Mouse (Mus musculus): Measurements from ENCODE around the gene E2f4. TPM values are rescaled to one million over a fixed set of nuclear protein-coding genes. Genes with fewer than 3 reads are reported as not detected.

E2f4 gene
- 10 to 100 TPM; 15.4 to 17.2 TPM for total RNA-seq (2021)
- long read RNA-seq, experiment 1, transcript E2f4-201 (10 exons, 1,993 nt) = major isoform, 49 of 54 reads
- long read RNA-seq, experiment 1, partial matches to known transcripts = 1 of 54 reads
- long read RNA-seq, experiment 1, other reads (novel, unspliced or antisense) = 4 of 54 reads
- long read RNA-seq, experiment 2, transcript E2f4-201 (10 exons, 1,993 nt) = major isoform, 35 of 39 reads
- long read RNA-seq, experiment 2, partial matches to known transcripts = 1 of 39 reads
- long read RNA-seq, experiment 2, other reads (novel, unspliced or antisense) = 3 of 39 reads

GRCm38 (mm10) chr8:105297511-105298192 is at the start of gene E2f4:
Gene E2f4, plus strand, starts transcription at chr8:105297663.
- intact Hi-C loops (cut with DNase I; ENCODE audit: low total_unique reads) = no loop called here
- peak; percentile 95 for DNase-seq

- intact Hi-C loops (cut with DNase I; ENCODE audit: low total_unique reads) = no loop called here
- no peak for DNase-seq
Observed at GRCm38 (mm10) chr8:105251954-105252353, 45.5 kb upstream of the E2f4 start.

GRCm38 (mm10) chr8:105252680-105253537 is 44.6 kb upstream of the E2f4 start:
- intact Hi-C loops (cut with DNase I; ENCODE audit: low total_unique reads) = no loop called here

GRCm38 (mm10) chr8:105253766-105254151 is 43.7 kb upstream of the E2f4 start:
- DNase-seq = no peak
- intact Hi-C loops (cut with DNase I; ENCODE audit: low total_unique reads) = no loop called here

More at GRCm38 (mm10) chr8:105252680-105253537, 44.6 kb upstream of the E2f4 start:
- DNase-seq = no peak

GRCm38 (mm10) chr8:105254152-105254965 is 43.1 kb upstream of the E2f4 start:
- intact Hi-C loops (cut with DNase I; ENCODE audit: low total_unique reads) = no loop called here
- peak; percentile 93 for DNase-seq

- intact Hi-C loops (cut with DNase I; ENCODE audit: low total_unique reads) = no loop called here
Observed at GRCm38 (mm10) chr8:105254966-105255350, 42.5 kb upstream of the E2f4 start, which contains the start of gene B3gnt9. Gene B3gnt9, minus strand, starts transcription at chr8:105255153.

GRCm38 (mm10) chr8:105257318-105258114 is 39.9 kb upstream of the E2f4 start:
- intact Hi-C loops (cut with DNase I; ENCODE audit: low total_unique reads) = no loop called here
- no peak for DNase-seq

More at GRCm38 (mm10) chr8:105254966-105255350, 42.5 kb upstream of the E2f4 start, which contains the start of gene B3gnt9:
- DNase-seq = peak; percentile 88

GRCm38 (mm10) chr8:105258911-105259720 is 38.3 kb upstream of the E2f4 start:
- intact Hi-C loops (cut with DNase I; ENCODE audit: low total_unique reads) = no loop called here
- no peak for DNase-seq

GRCm38 (mm10) chr8:105259721-105260320 is 37.6 kb upstream of the E2f4 start:
- intact Hi-C loops (cut with DNase I; ENCODE audit: low total_unique reads) = no loop called here
- peak; percentile 77 for DNase-seq

- intact Hi-C loops (cut with DNase I; ENCODE audit: low total_unique reads) = no loop called here
- DNase-seq = no peak
Observed at GRCm38 (mm10) chr8:105260371-105261099, 36.9 kb upstream of the E2f4 start.

- DNase-seq = no peak
- intact Hi-C loops (cut with DNase I; ENCODE audit: low total_unique reads) = no loop called here
Observed at GRCm38 (mm10) chr8:105261326-105261980, 36.0 kb upstream of the E2f4 start.

GRCm38 (mm10) chr8:105263244-105263912 is 34.1 kb upstream of the E2f4 start:
- intact Hi-C loops (cut with DNase I; ENCODE audit: low total_unique reads) = loop anchor here (2.0 kb wide), 1 partner anchor 39 kb away; the partner anchor contains the start of gene D230025D16Rik
- no peak for DNase-seq

- DNase-seq = peak; percentile 77
- intact Hi-C loops (cut with DNase I; ENCODE audit: low total_unique reads) = no loop called here
Observed at GRCm38 (mm10) chr8:105264024-105264982, 33.2 kb upstream of the E2f4 start, which contains the start of the genes Tradd and Fbxl8. Gene Tradd, minus strand, starts transcription at chr8:105264609. Gene Fbxl8, plus strand, starts transcription at chr8:105264648.

- no peak for DNase-seq
- intact Hi-C loops (cut with DNase I; ENCODE audit: low total_unique reads) = no loop called here
Observed at GRCm38 (mm10) chr8:105265128-105265527, 32.3 kb upstream of the E2f4 start.

All from gastrocnemius, postnatal 14 days (tissue).